Mouse (Mus musculus): ENCODE results near the gene Dusp3.

DNA sequence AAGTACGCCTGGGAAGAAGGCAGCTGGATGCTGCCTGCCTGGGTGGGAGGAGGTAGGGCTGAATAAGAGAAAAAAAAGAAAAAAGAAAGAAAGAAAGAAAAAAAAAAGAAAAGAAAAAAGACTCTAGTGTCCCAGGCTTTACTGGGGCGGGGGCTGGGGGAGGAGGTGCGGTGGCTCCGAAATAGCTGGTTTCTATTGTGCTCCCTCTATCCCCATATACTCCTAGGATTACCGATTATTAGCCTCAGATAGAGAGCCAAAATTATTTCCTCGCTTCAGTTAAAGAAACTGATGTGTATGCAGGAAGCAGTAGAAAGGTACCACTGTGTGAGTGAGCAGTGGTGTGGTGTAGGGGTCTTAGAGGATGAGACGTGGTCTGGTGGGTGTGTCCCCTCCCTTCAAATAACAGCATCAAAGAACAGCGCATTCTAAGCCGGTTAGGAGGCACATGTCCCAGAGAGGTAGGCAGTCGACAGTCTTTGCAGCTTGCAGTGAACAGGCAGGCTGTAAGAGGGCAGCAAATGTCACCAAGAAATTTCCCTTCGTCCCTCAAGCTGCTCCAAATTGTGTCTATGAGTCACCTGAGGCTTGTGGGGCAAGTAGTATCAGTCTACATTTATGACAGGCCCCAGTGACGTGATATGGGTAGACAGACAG, 40.7 kb upstream of the Dusp3 start:
- TF ChIP-seq EP300 (IDR thresholded peaks at IDR 0.05; ENCODE audit: low read depth) = no peak
- 0 out of 2 replicates have a peak, but pooled peaks have one; percentile 13 for TF ChIP-seq CTCF (IDR thresholded peaks at IDR 0.05; ENCODE audit: low read depth)

Data from heart, postnatal 0 days (tissue).